Comparison of ENCODE assay signal across 11 mouse cellular contexts in the genomic region with DNA sequence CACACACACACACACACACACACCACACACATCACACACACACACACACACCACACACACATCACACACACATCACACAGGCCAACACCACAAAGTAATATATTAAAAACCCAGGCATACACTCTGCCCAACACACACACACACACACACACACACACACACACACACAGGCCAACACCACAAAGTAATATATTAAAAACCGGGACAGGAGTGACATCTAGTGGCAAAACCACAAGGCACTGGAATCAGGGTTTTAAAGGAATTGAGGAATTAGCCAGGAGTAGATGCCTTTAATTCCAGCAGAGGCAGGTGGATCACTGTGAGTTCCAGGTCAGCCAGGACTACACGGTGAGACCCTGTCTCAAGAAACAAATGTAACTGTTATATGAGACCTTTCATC. TPM values are rescaled to one million over a fixed set of nuclear protein-coding genes. Genes with fewer than 3 reads are reported as not detected.
A peak's percentile ranks its signal among the peaks of the same experiment; 100 is the strongest.
DNase-seq lines count a peak whose midpoint lies in the region; ATAC-seq and TF ChIP-seq lines count a peak whose summit lies in the region.
"Had no signal": no experiment of that assay in that cellular context is flagged by ENCODE, and none has a peak within 500 bp of the region (broad histone marks: within the 10 kb centered on the region; RNA-seq: fewer than 3 reads in every experiment).

No protein-coding gene starts in this region.

- WGBS in liver, postnatal 0 days (ENCODE audit: insufficient replicate concordance) = 21% methylated on average over 2 of the region's 2 CpGs

- no peak overlapping the region for H3K4me3 ChIP-seq in gastrocnemius, adult 2 months
- no peak overlapping the region for H3K4me3 ChIP-seq in liver, postnatal 0 days (ENCODE audit: low read depth, low read length)

- no peaks in the 10 kb centered on the region for H3K27me3 ChIP-seq in liver, postnatal 0 days (ENCODE audit: insufficient read depth, low read length)

- no peak for TF ChIP-seq EP300 in liver, postnatal 0 days (IDR thresholded peaks at IDR 0.05; ENCODE audit: low read depth)

- no peak overlapping the region for H3K4me2 ChIP-seq in liver, postnatal 0 days (ENCODE audit: low read depth, low read length)

- peaks cover 15% of the 10 kb centered on the region for H3K36me3 ChIP-seq in liver, postnatal 0 days (replicated peaks; ENCODE audit: insufficient read depth, low read length)

- H3K27ac ChIP-seq in gastrocnemius, adult 2 months = no peak overlapping the region
- H3K27ac ChIP-seq in liver, postnatal 0 days (ENCODE audit: low read depth) = no peak overlapping the region

- DNase-seq in gastrocnemius, adult 2 months = no peak
- DNase-seq in gastrocnemius, postnatal 25 days = no peak
- no peak for DNase-seq in liver, postnatal 0 days
- DNase-seq in liver = no peak
- DNase-seq in NIH3T3 (ENCODE audit: low read depth) = peak; percentile 64
- DNase-seq in gastrocnemius, postnatal 10 days = no peak
- no peak for DNase-seq in left cerebral cortex, postnatal 4 days

- no peak overlapping the region for H3K9ac ChIP-seq in liver, postnatal 0 days (replicated peaks)

- H3K9me3 ChIP-seq in liver, postnatal 0 days (ENCODE audit: low read length) = no peaks in the 10 kb centered on the region

- ATAC-seq in liver, postnatal 0 days = no peak
- peak; percentile 62 for ATAC-seq in megakaryocyte progenitor cell, adult 5-6 weeks (replicated peaks; ENCODE audit: poor library complexity)

- intact Hi-C loops in gastrocnemius, adult 2 months (cut with DNase I) = no loop called here
- intact Hi-C loops in left cerebral cortex, postnatal 4 days (cut with DNase I) = no loop called here

- no peaks in the 10 kb centered on the region for H3K4me1 ChIP-seq in liver, postnatal 0 days (ENCODE audit: insufficient read depth)

- peak; percentile 28; the same call in 1 of the 2 replicates for TF ChIP-seq CTCF in gastrocnemius, adult 2 months (IDR thresholded peaks at IDR 0.05)
- TF ChIP-seq CTCF in liver, postnatal 0 days (IDR thresholded peaks at IDR 0.05; ENCODE audit: low read depth) = peak; percentile 45

RNA-seq across cellular contexts. Expression of a gene that starts 26.5 kb away (rescaled TPM):
- total RNA-seq in gastrocnemius, adult 2 months (2021) = not detected
- not detected for total RNA-seq in gastrocnemius, postnatal 25 days (2021)
- not detected in 2 replicates for polyA plus RNA-seq in liver, postnatal 0 days (2015; fragmentation: Nextera tagmentation; extraction: Ambion mirVana)
- not detected in 2 replicates for total RNA-seq in megakaryocyte progenitor cell, adult 5-6 weeks (2015)
- total RNA-seq in megakaryocyte progenitor cell, adult 5-6 weeks (2017) = not detected in 2 replicates
- not detected for total RNA-seq in gastrocnemius, postnatal 10 days (2021)
- not detected for total RNA-seq in left cerebral cortex, postnatal 4 days (2021)
- total RNA-seq: heart, adult 8-10 months; left cerebral cortex, adult 8-10 months had no signal
- polyA plus RNA-seq: spleen, adult 2 months had no signal

RNA-seq across cellular contexts. Expression of a gene that starts 30.6 kb away (rescaled TPM):
- 10 to 100 TPM; 43.3 to 49.0 TPM for total RNA-seq in gastrocnemius, adult 2 months (2021)
- total RNA-seq in gastrocnemius, postnatal 25 days (2021) = 10 to 100 TPM; 47.3 to 56.5 TPM
- polyA plus RNA-seq in liver, postnatal 0 days (2015; fragmentation: Nextera tagmentation; extraction: Ambion mirVana) = 45.7 and 54.0 TPM in 2 replicates
- total RNA-seq in megakaryocyte progenitor cell, adult 5-6 weeks (2015) = 51.1 and 58.3 TPM in 2 replicates
- 48.1 and 61.6 TPM in 2 replicates for total RNA-seq in megakaryocyte progenitor cell, adult 5-6 weeks (2017)
- 10 to 100 TPM; 54.2 to 55.2 TPM for total RNA-seq in gastrocnemius, postnatal 10 days (2021)
- total RNA-seq in left cerebral cortex, postnatal 4 days (2021) = 10 to 100 TPM; 80.3 to 85.6 TPM

RNA-seq across cellular contexts. Expression of a gene that starts 30.8 kb away (rescaled TPM):
- total RNA-seq in gastrocnemius, adult 2 months (2021) = 1 to 10 TPM; 5.0 to 6.4 TPM
- 1 to 10 TPM; 6.3 to 7.2 TPM for total RNA-seq in gastrocnemius, postnatal 25 days (2021)
- polyA plus RNA-seq in liver, postnatal 0 days (2015; fragmentation: Nextera tagmentation; extraction: Ambion mirVana) = 5.3 and 7.0 TPM in 2 replicates
- total RNA-seq in megakaryocyte progenitor cell, adult 5-6 weeks (2015) = 11.0 and 12.4 TPM in 2 replicates
- 5.1 and 15.3 TPM in 2 replicates for total RNA-seq in megakaryocyte progenitor cell, adult 5-6 weeks (2017)
- 10 to 100 TPM; 15.5 to 20.6 TPM for total RNA-seq in gastrocnemius, postnatal 10 days (2021)
- 10 to 100 TPM; 59.9 to 64.0 TPM for total RNA-seq in left cerebral cortex, postnatal 4 days (2021)
